Mouse (Mus musculus): ENCODE measurements at regions not wholly inside any gene's neighbourhood (a gene's known extent, or its start where the extent isn't known, plus 50 kb on each side); places are given as distances from the start of the nearest gene placed in this dataset.

- DNase-seq, result no peak
Observed at GRCm38 (mm10) chr9:103813791-103814190, 52.2 kb upstream of the Tmem108 start.

GRCm38 (mm10) chr9:103818998-103819397 lies 57.4 kb upstream of the Tmem108 start:
- DNase-seq, result peak; percentile 8

GRCm38 (mm10) chr9:103821632-103822031 lies 60.0 kb upstream of the Tmem108 start:
- DNase-seq, result no peak

- peak; percentile 12 for DNase-seq
Observed at GRCm38 (mm10) chr9:103823491-103823890, 61.9 kb upstream of the Tmem108 start.

GRCm38 (mm10) chr9:103841199-103841598 lies 79.6 kb upstream of the Tmem108 start:
- DNase-seq, result no peak

- DNase-seq, result no peak
Observed at GRCm38 (mm10) chr9:103843836-103844235, 82.2 kb upstream of the Tmem108 start.

- DNase-seq, result no peak
Observed at GRCm38 (mm10) chr9:103845916-103846457, 84.3 kb upstream of the Tmem108 start.

- no peak for DNase-seq
Observed at GRCm38 (mm10) chr9:103847931-103848330, 86.3 kb upstream of the Tmem108 start.

- no peak for DNase-seq
Observed at GRCm38 (mm10) chr9:103849079-103849478, 87.4 kb upstream of the Tmem108 start.

- no peak for DNase-seq
Observed at GRCm38 (mm10) chr9:103852691-103853090, 91.1 kb upstream of the Tmem108 start.

- DNase-seq, result no peak
Observed at GRCm38 (mm10) chr9:103860658-103861377, 99.2 kb upstream of the Tmem108 start.

GRCm38 (mm10) chr9:103862493-103862892 lies 100.9 kb upstream of the Tmem108 start:
- DNase-seq, result no peak

GRCm38 (mm10) chr9:103867433-103868209 lies 106.0 kb upstream of the Tmem108 start:
- no peak for DNase-seq

GRCm38 (mm10) chr9:103869276-103869675 lies 107.6 kb upstream of the Tmem108 start:
- no peak for DNase-seq

GRCm38 (mm10) chr9:103872119-103872518 lies 110.5 kb upstream of the Tmem108 start:
- DNase-seq, result no peak

- DNase-seq, result no peak
Observed at GRCm38 (mm10) chr9:103873876-103874275, 112.2 kb upstream of the Tmem108 start.

- no peak for DNase-seq
Observed at GRCm38 (mm10) chr9:103877851-103878250, 116.2 kb upstream of the Tmem108 start.

GRCm38 (mm10) chr9:103892827-103893226 lies 109.5 kb upstream of the Nphp3 start:
- no peak for DNase-seq

- peak; percentile 33 for DNase-seq
Observed at GRCm38 (mm10) chr9:103894376-103894775, 108.0 kb upstream of the Nphp3 start.

- DNase-seq, result no peak
Observed at GRCm38 (mm10) chr9:103899311-103899710, 103.0 kb upstream of the Nphp3 start.

GRCm38 (mm10) chr9:103911347-103911746 lies 91.0 kb upstream of the Nphp3 start:
- no peak for DNase-seq

- DNase-seq, result no peak
Observed at GRCm38 (mm10) chr9:103915126-103915525, 87.2 kb upstream of the Nphp3 start.

GRCm38 (mm10) chr9:103917771-103918170 lies 84.6 kb upstream of the Nphp3 start:
- no peak for DNase-seq

All from adrenal gland, postnatal 10 days (tissue).